Mouse (Mus musculus) layer of hippocampus, postnatal 36 days (tissue): ENCODE measurements around the gene Bcl2l15. TPM values are rescaled to one million over a fixed set of nuclear protein-coding genes. Genes with fewer than 3 reads are reported as not detected.
"Not testable (repeated sequence)": the region's sequence is repeated elsewhere in the genome, so short reads cannot be mapped to it uniquely, and the experiment has no call there.

Source experiments
- DNase-seq, 2 experiments: peaks; one replicate each; pipeline ENCODE4 v3.0.0; 2022
- total RNA-seq, 2 experiments: library from RNA; stranded (reverse); gene quantifications; 2 replicates each; pipeline ENCODE4 v1.2.3; 2021

Bcl2l15 gene
- 1 to 10 TPM; 1.5 to 2.1 TPM for total RNA-seq

- no peak for DNase-seq
Observed at GRCm38 (mm10) chr3:103832426-103832825, at the start of gene Bcl2l15. TSS of gene Bcl2l15 (plus strand) at chr3:103832601.

- no peak for DNase-seq
Observed at GRCm38 (mm10) chr3:103782844-103783609, 49.4 kb upstream of the Bcl2l15 start.

GRCm38 (mm10) chr3:103787225-103787624, 45.2 kb upstream of the Bcl2l15 start:
- no peak for DNase-seq

- no peak for DNase-seq
Observed at GRCm38 (mm10) chr3:103789096-103789495, 43.3 kb upstream of the Bcl2l15 start.

GRCm38 (mm10) chr3:103789891-103790345, 42.5 kb upstream of the Bcl2l15 start:
- DNase-seq, result no peak

- peak; percentile 29 to 34 for DNase-seq
Observed at GRCm38 (mm10) chr3:103790346-103791145, 41.9 kb upstream of the Bcl2l15 start.

GRCm38 (mm10) chr3:103791230-103792110, 40.9 kb upstream of the Bcl2l15 start, which contains the start of gene Hipk1:
TSS of gene Hipk1 (minus strand) at chr3:103791563.
- peak; percentile 94 for DNase-seq

- not testable (repeated sequence) for DNase-seq
Observed at GRCm38 (mm10) chr3:103792111-103792406, 40.3 kb upstream of the Bcl2l15 start.

- no peak for DNase-seq
Observed at GRCm38 (mm10) chr3:103792566-103792965, 39.8 kb upstream of the Bcl2l15 start.

- DNase-seq, result no peak
Observed at GRCm38 (mm10) chr3:103796389-103796788, 36.0 kb upstream of the Bcl2l15 start.

GRCm38 (mm10) chr3:103799507-103799906, 32.9 kb upstream of the Bcl2l15 start:
- no peak for DNase-seq

- DNase-seq, result peak; percentile 68 to 73
Observed at GRCm38 (mm10) chr3:103801631-103802531, 30.5 kb upstream of the Bcl2l15 start.

GRCm38 (mm10) chr3:103802861-103803260, 29.5 kb upstream of the Bcl2l15 start:
- no peak for DNase-seq

- no peak for DNase-seq
Observed at GRCm38 (mm10) chr3:103805671-103806070, 26.7 kb upstream of the Bcl2l15 start.

GRCm38 (mm10) chr3:103808891-103809798, 23.3 kb upstream of the Bcl2l15 start, which contains the start of the genes Dclre1b, Ap4b1 and Gm43064:
TSS of gene Dclre1b (minus strand) at chr3:103809444.
TSS of gene Ap4b1 (plus strand) at chr3:103809520.
TSS of gene Gm43064 (plus strand) at chr3:103809573.
- peak; percentile 84 to 87 for DNase-seq

- DNase-seq, result no peak
Observed at GRCm38 (mm10) chr3:103809799-103810150, 22.6 kb upstream of the Bcl2l15 start.

GRCm38 (mm10) chr3:103810967-103811366, 21.4 kb upstream of the Bcl2l15 start:
- DNase-seq, result no peak

- no peak for DNase-seq
Observed at GRCm38 (mm10) chr3:103827548-103827947, 4.9 kb upstream of the Bcl2l15 start.

GRCm38 (mm10) chr3:103829036-103829435, 3.4 kb upstream of the Bcl2l15 start:
- DNase-seq, result no peak

- not testable (repeated sequence) for DNase-seq
Observed at GRCm38 (mm10) chr3:103830681-103831080, 1.7 kb upstream of the Bcl2l15 start.
